Mouse (Mus musculus) liver, adult 2 months (tissue): Measurements from ENCODE around the gene Rcvrn. TPM values are rescaled to one million over a fixed set of nuclear protein-coding genes. Genes with fewer than 3 reads are reported as not detected.
A peak's percentile ranks its signal among the peaks of the same experiment; 100 is the strongest.

Experiments
- DNase-seq: peaks from one replicate; pipeline ENCODE4 v3.0.0-alpha.2; 2011; ENCODE audit warnings: low read depth, low spot score; ENCODE audit errors: extremely low read depth
- H3K27ac ChIP-seq: fragments of 200-500 bp; replicated peaks from 2 replicates; pipeline ENCODE4 v1.5.1; 2012; ENCODE audit warnings: low read depth, mild to moderate bottlenecking, control low read depth, inconsistent platforms, low read length; ENCODE audit not compliant: insufficient read depth
- H3K27me3 ChIP-seq: fragments of 200-500 bp; 2 replicates; pipeline ENCODE4 v1.6.1; 2012; ENCODE audit warnings: mild to moderate bottlenecking, moderate library complexity, low read length, inconsistent platforms; ENCODE audit not compliant: control insufficient read depth, insufficient read depth
- H3K36me3 ChIP-seq: fragments of 200-500 bp; 2 replicates; pipeline ENCODE4 v1.6.1; 2012; ENCODE audit warnings: low read length, inconsistent platforms; ENCODE audit not compliant: control insufficient read depth, insufficient read depth
- H3K4me1 ChIP-seq: fragments of 200-500 bp; 2 replicates; pipeline ENCODE4 v1.6.1; 2011; ENCODE audit warnings: low read length; ENCODE audit not compliant: control insufficient read depth, insufficient read depth
- H3K4me3 ChIP-seq: fragments of 200-500 bp; 2 replicates; pipeline ENCODE4 v1.5.1; 2011; ENCODE audit warnings: low read depth, mild to moderate bottlenecking, control low read depth, low read length, moderate library complexity; ENCODE audit not compliant: insufficient read depth
- H3K79me2 ChIP-seq: fragments of 200-500 bp; 2 replicates; pipeline ENCODE4 v1.6.1; 2012; ENCODE audit warnings: inconsistent platforms, mild to moderate bottlenecking, low read length, moderate library complexity; ENCODE audit not compliant: control insufficient read depth, insufficient read depth
- H3K9ac ChIP-seq: fragments of 200-500 bp; 2 replicates; pipeline ENCODE4 v1.6.1; 2012; ENCODE audit warnings: low read depth, mild to moderate bottlenecking, control low read depth, inconsistent platforms, low read length
- CTCF ChIP-seq: fragments of 200-500 bp; IDR thresholded peaks from 2 replicates; pipeline ENCODE4 v1.5.1; 2011; ENCODE audit warnings: low read depth, low read length, control low read depth
- POLR2A ChIP-seq: fragments of 200-500 bp; IDR thresholded peaks from 2 replicates; pipeline ENCODE4 v1.6.1; 2011; ENCODE audit warnings: low read length, control low read depth; ENCODE audit not compliant: insufficient read depth; ENCODE audit errors: extremely low read depth
- WGBS: fragments of 180-500 bp; shearing (Covaris S2); methylation state at CpG from one replicate; pipeline ENCODE4 v1.1.7; 2018; 5-methylcytosine and 5-hydroxymethylcytosine counted together
- polyA plus RNA-seq: library from polyadenylated mRNA; depleted of rRNA; stranded (reverse); fragments of >200 nt; gene quantifications from 2 replicates; pipeline ENCODE4 v1.2.3, GENCODE M21; 2012
- total RNA-seq: library from RNA; depleted of rRNA; stranded (reverse); fragments of >200 nt; gene quantifications from 2 replicates; pipeline ENCODE4 v1.2.3, GENCODE M21; 2014

Gene Rcvrn
- total and polyA plus RNA-seq, 2 experiments = not detected

GRCm38 (mm10) chr11:67675562-67676540, 19.3 kb upstream of the Rcvrn start:
- no peaks in the 10 kb centered on the region for H3K4me1 ChIP-seq
- peak; percentile 30 for DNase-seq
- H3K4me3 ChIP-seq = no peak overlapping the region
- no peak for TF ChIP-seq POLR2A
- peak; percentile 60 for TF ChIP-seq CTCF
- H3K36me3 ChIP-seq = no peaks in the 10 kb centered on the region
- no peaks in the 10 kb centered on the region for H3K79me2 ChIP-seq
- H3K27me3 ChIP-seq = no peaks in the 10 kb centered on the region
- H3K27ac ChIP-seq = no peak overlapping the region
- H3K9ac ChIP-seq = no peak overlapping the region
- WGBS = 57% methylated on average over 12 of the region's 12 CpGs

GRCm38 (mm10) chr11:67679300-67679699, 15.8 kb upstream of the Rcvrn start:
- H3K4me3 ChIP-seq = no peak overlapping the region
- no peaks in the 10 kb centered on the region for H3K27me3 ChIP-seq
- DNase-seq = no peak
- H3K79me2 ChIP-seq = no peaks in the 10 kb centered on the region
- H3K27ac ChIP-seq = no peak overlapping the region
- H3K9ac ChIP-seq = no peak overlapping the region
- WGBS = 80% methylated on average over 5 of the region's 5 CpGs
- no peaks in the 10 kb centered on the region for H3K4me1 ChIP-seq
- TF ChIP-seq POLR2A (no peak), CTCF (no peak)
- no peaks in the 10 kb centered on the region for H3K36me3 ChIP-seq

- TF ChIP-seq CTCF = no peak
- Histone ChIP-seq H3K9ac (no peak overlapping the region), H3K4me1 (no peaks in the 10 kb centered on the region), H3K27me3 (no peaks in the 10 kb centered on the region), H3K27ac (no peak overlapping the region), H3K4me3 (no peak overlapping the region), H3K79me2 (no peaks in the 10 kb centered on the region), H3K36me3 (no peaks in the 10 kb centered on the region)
- DNase-seq = no peak
- WGBS = 84% methylated on average over 2 of the region's 2 CpGs
Measured at GRCm38 (mm10) chr11:67679930-67680329, 15.2 kb upstream of the Rcvrn start.

GRCm38 (mm10) chr11:67681871-67682270, 13.3 kb upstream of the Rcvrn start:
- no peak overlapping the region for H3K4me3 ChIP-seq
- H3K36me3 ChIP-seq = no peaks in the 10 kb centered on the region
- H3K27ac ChIP-seq = no peak overlapping the region
- no peak overlapping the region for H3K9ac ChIP-seq
- no peaks in the 10 kb centered on the region for H3K79me2 ChIP-seq
- no peak for TF ChIP-seq CTCF
- TF ChIP-seq POLR2A = no peak
- no peak for DNase-seq
- no peaks in the 10 kb centered on the region for H3K4me1 ChIP-seq
- H3K27me3 ChIP-seq = no peaks in the 10 kb centered on the region
- 94% methylated on average over 3 of the region's 3 CpGs for WGBS

GRCm38 (mm10) chr11:67686109-67686508, 9.0 kb upstream of the Rcvrn start:
- Histone ChIP-seq H3K9ac (no peak overlapping the region), H3K27ac (no peak overlapping the region), H3K4me3 (no peak overlapping the region), H3K27me3 (no peaks in the 10 kb centered on the region), H3K79me2 (no peaks in the 10 kb centered on the region), H3K4me1 (no peaks in the 10 kb centered on the region), H3K36me3 (no peaks in the 10 kb centered on the region)
- WGBS = 78% methylated on average over 2 of the region's 2 CpGs
- no peak for DNase-seq
- TF ChIP-seq POLR2A = no peak
- TF ChIP-seq CTCF = no peak

GRCm38 (mm10) chr11:67712976-67713375, 17.9 kb downstream of the Rcvrn start:
- H3K9ac ChIP-seq = no peak overlapping the region
- 69% methylated on average over 4 of the region's 4 CpGs for WGBS
- H3K4me1 ChIP-seq = no peaks in the 10 kb centered on the region
- H3K27ac ChIP-seq = no peak overlapping the region
- H3K36me3 ChIP-seq = no peaks in the 10 kb centered on the region
- DNase-seq = peak; percentile 4
- H3K27me3 ChIP-seq = no peaks in the 10 kb centered on the region
- H3K79me2 ChIP-seq = no peaks in the 10 kb centered on the region
- TF ChIP-seq CTCF (no peak), POLR2A (no peak)
- H3K4me3 ChIP-seq = no peak overlapping the region
